ENCODE assay signal across 8 mouse cellular contexts in genomic region chr14:79321152-79321551, GRCm38 (mm10). TPM values are rescaled to one million over a fixed set of nuclear protein-coding genes. Genes with fewer than 3 reads are reported as not detected.
A peak's percentile ranks its signal among the peaks of the same experiment; 100 is the strongest.
DNase-seq lines count a peak whose midpoint lies in the region; ATAC-seq and TF ChIP-seq lines count a peak whose summit lies in the region.

No protein-coding gene starts in this region.

- H3K4me3 ChIP-seq in embryonic facial prominence, embryonic 11.5 days (ENCODE audit: low read depth, low read length) = no peak overlapping the region
- no peak overlapping the region for H3K4me3 ChIP-seq in hindbrain, embryonic 16.5 days (ENCODE audit: low read length)
- H3K4me3 ChIP-seq in liver, embryonic 14.5 days (ENCODE audit: insufficient read depth in 1 of 2, low read depth in 2 of 2, low read length in 2 of 2) = no peak overlapping the region
- H3K4me3 ChIP-seq in neural tube, embryonic 15.5 days (replicated peaks) = no peak overlapping the region

- H3K4me1 ChIP-seq in embryonic facial prominence, embryonic 11.5 days (ENCODE audit: control insufficient read depth, insufficient read depth, low read length) = no peaks in the 10 kb centered on the region
- no peaks in the 10 kb centered on the region; the same call in 1 of the 2 replicates for H3K4me1 ChIP-seq in hindbrain, embryonic 16.5 days (ENCODE audit: control insufficient read depth, insufficient read depth, low read depth, low read length)
- no peaks in the 10 kb centered on the region for H3K4me1 ChIP-seq in liver, embryonic 14.5 days (replicated peaks; ENCODE audit: control insufficient read depth in 2 of 2, insufficient read depth in 2 of 2, low read length in 1 of 2)
- no peaks in the 10 kb centered on the region for H3K4me1 ChIP-seq in neural tube, embryonic 15.5 days

- WGBS in embryonic facial prominence, embryonic 11.5 days = 20% methylated on average over 8 of the region's 8 CpGs
- 30% methylated on average over 8 of the region's 8 CpGs for WGBS in hindbrain, embryonic 16.5 days
- WGBS in liver, embryonic 14.5 days (ENCODE audit: insufficient replicate concordance) = 33% methylated on average over 8 of the region's 8 CpGs
- 33% methylated on average over 8 of the region's 8 CpGs for WGBS in neural tube, embryonic 15.5 days

- no peak overlapping the region for H3K27ac ChIP-seq in embryonic facial prominence, embryonic 11.5 days (replicated peaks; ENCODE audit: low read depth, low read length)
- no peak overlapping the region for H3K27ac ChIP-seq in hindbrain, embryonic 16.5 days (ENCODE audit: low read depth, low read length)
- H3K27ac ChIP-seq in liver, embryonic 14.5 days = no peak overlapping the region
- H3K27ac ChIP-seq in neural tube, embryonic 15.5 days (replicated peaks) = no peak overlapping the region

- no peaks in the 10 kb centered on the region for H3K27me3 ChIP-seq in embryonic facial prominence, embryonic 11.5 days (ENCODE audit: control insufficient read depth, insufficient read depth, low read length)
- H3K27me3 ChIP-seq in hindbrain, embryonic 16.5 days (replicated peaks; ENCODE audit: control insufficient read depth, insufficient read depth, low read length) = no peaks in the 10 kb centered on the region
- H3K27me3 ChIP-seq in liver, embryonic 14.5 days (ENCODE audit: control insufficient read depth, insufficient read depth, low read length) = no peaks in the 10 kb centered on the region
- no peaks in the 10 kb centered on the region for H3K27me3 ChIP-seq in neural tube, embryonic 15.5 days (replicated peaks)

- H3K9ac ChIP-seq in embryonic facial prominence, embryonic 11.5 days (replicated peaks; ENCODE audit: low read length) = no peak overlapping the region
- H3K9ac ChIP-seq in hindbrain, embryonic 16.5 days (ENCODE audit: low read depth, low read length) = no peak overlapping the region
- H3K9ac ChIP-seq in liver, embryonic 14.5 days (replicated peaks) = no peak overlapping the region
- no peak overlapping the region for H3K9ac ChIP-seq in neural tube, embryonic 15.5 days (replicated peaks)

- H3K4me2 ChIP-seq in embryonic facial prominence, embryonic 11.5 days (ENCODE audit: low read depth, low read length) = no peak overlapping the region
- H3K4me2 ChIP-seq in hindbrain, embryonic 16.5 days (ENCODE audit: low read length) = no peak overlapping the region
- H3K4me2 ChIP-seq in liver, embryonic 14.5 days (ENCODE audit: low read depth) = no peak overlapping the region
- H3K4me2 ChIP-seq in neural tube, embryonic 15.5 days = no peak overlapping the region

- no peak for TF ChIP-seq EP300 in liver, embryonic 14.5 days (IDR thresholded peaks at IDR 0.05; ENCODE audit: low read depth)

- H3K9me3 ChIP-seq in embryonic facial prominence, embryonic 11.5 days (replicated peaks; ENCODE audit: control insufficient read depth, low read length) = no peaks in the 10 kb centered on the region
- H3K9me3 ChIP-seq in hindbrain, embryonic 16.5 days (ENCODE audit: control insufficient read depth, low read length) = no peaks in the 10 kb centered on the region
- no peaks in the 10 kb centered on the region for H3K9me3 ChIP-seq in liver, embryonic 14.5 days (ENCODE audit: control insufficient read depth, low read length)
- no peaks in the 10 kb centered on the region for H3K9me3 ChIP-seq in neural tube, embryonic 15.5 days (replicated peaks)

- peak; percentile 81 for ATAC-seq in embryonic facial prominence, embryonic 11.5 days (replicated peaks; ENCODE audit: insufficient number of reproducible peaks, low FRiP score, low TSS enrichment, low read depth)
- ATAC-seq in hindbrain, embryonic 16.5 days = peak; percentile 84
- ATAC-seq in liver, embryonic 14.5 days (ENCODE audit: insufficient read depth) = peak; percentile 74
- ATAC-seq in neural tube, embryonic 15.5 days (ENCODE audit: low FRiP score) = peak; percentile 68; the same call in 1 of the 2 replicates

- no peaks in the 10 kb centered on the region for H3K36me3 ChIP-seq in embryonic facial prominence, embryonic 11.5 days (replicated peaks; ENCODE audit: control insufficient read depth, insufficient read depth, low read depth, low read length)
- no peaks in the 10 kb centered on the region for H3K36me3 ChIP-seq in hindbrain, embryonic 16.5 days (ENCODE audit: control insufficient read depth, insufficient read depth, low read length)
- no peaks in the 10 kb centered on the region for H3K36me3 ChIP-seq in liver, embryonic 14.5 days (replicated peaks; ENCODE audit: control insufficient read depth, insufficient read depth, low read depth)
- H3K36me3 ChIP-seq in neural tube, embryonic 15.5 days = no peaks in the 10 kb centered on the region

- DNase-seq in 3T3-L1 (ENCODE audit: low read depth, low spot score) (peak; percentile 61), A20 (ENCODE audit: low read depth, low spot score) (peak; percentile 64)
- peak; percentile 76 for DNase-seq in embryonic facial prominence, embryonic 11.5 days (ENCODE audit: low spot score)
- peak in 1 of 3 experiments; percentile 47 for DNase-seq in liver, embryonic 14.5 days (ENCODE audit: low read depth in 3 of 3, low spot score in 3 of 3)
- no peak for DNase-seq in frontal cortex, postnatal 10 days (ENCODE audit: low spot score in 2 of 2)
- DNase-seq in urinary bladder, postnatal 36 days (ENCODE audit: low spot score in 2 of 2) = no peak

- peak; percentile 85 for TF ChIP-seq CTCF in liver, embryonic 14.5 days (IDR thresholded peaks at IDR 0.05; ENCODE audit: low read depth)

RNA-seq across cellular contexts. Expression of gene Rgcc, which starts 19.7 kb away (rescaled TPM):
- 52.8 TPM in 2 replicates for polyA plus RNA-seq in embryonic facial prominence, embryonic 11.5 days (2014; fragmentation: Nextera tagmentation; extraction: Ambion mirVana)
- 49.0 and 59.3 TPM in 2 replicates for polyA plus RNA-seq in hindbrain, embryonic 16.5 days (2015; fragmentation: Nextera tagmentation; extraction: Ambion mirVana)
- 226 and 293 TPM in 2 replicates for polyA plus RNA-seq in liver, embryonic 14.5 days (2012; rRNA removed)
- 357 and 375 TPM in 2 replicates for polyA plus RNA-seq in liver, embryonic 14.5 days (2014; fragmentation: Nextera tagmentation; extraction: Ambion mirVana)
- polyA plus RNA-seq in neural tube, embryonic 15.5 days (2015; fragmentation: Nextera tagmentation; extraction: Ambion mirVana) = 36.1 and 89.6 TPM in 2 replicates

Comparison
In these comparisons a context has a peak if more than half of its experiments do, and no peak if none do; other contexts are left out.
1. DNase-seq: peak in 3T3-L1 (single experiment), A20 (single experiment) and embryonic facial prominence, embryonic 11.5 days (single experiment); none in frontal cortex, postnatal 10 days (0 of 2) and urinary bladder, postnatal 36 days (0 of 2).
2. Peak in every context shown above with its lines, with median percentiles within 50 percentile points of each other: ATAC-seq.